Mouse (Mus musculus) heart, postnatal 0 days (tissue): ENCODE data around the gene Pnpt1.

ENCODE experiments used
- CTCF ChIP-seq: IDR thresholded peaks from 2 replicates; pipeline ENCODE4 v1.5.1; 2016; ENCODE audit warnings: antibody characterized with exemption, control low read depth, low read depth
- EP300 ChIP-seq: IDR thresholded peaks from 2 replicates; pipeline ENCODE4 v1.6.1; 2016; ENCODE audit warnings: antibody characterized with exemption, low read depth

GRCm38 (mm10) chr11:29172563-29173124 is 42.1 kb downstream of the Pnpt1 start, which contains the start of gene Ppp4r3b:
- TF ChIP-seq CTCF: no peak
- peak; percentile 96 for TF ChIP-seq EP300
